ENCODE assay signal across 13 mouse cellular contexts in genomic region chr10:94551924-94552523, GRCm38 (mm10).
DNase-seq lines count a peak whose midpoint lies in the region; ATAC-seq and TF ChIP-seq lines count a peak whose summit lies in the region.
"Had no signal": no experiment of that assay in that cellular context is flagged by ENCODE, and none has a peak within 500 bp of the region (broad histone marks: within the 10 kb centered on the region; RNA-seq: fewer than 3 reads in every experiment).

No protein-coding gene starts in this region.

- peaks cover 31% of the 10 kb centered on the region for H3K4me1 ChIP-seq in lung, adult 2 months (ENCODE audit: control insufficient read depth, insufficient read depth, low read length)

- no peak for TF ChIP-seq POLR2A in lung, adult 2 months (IDR thresholded peaks at IDR 0.05; ENCODE audit: borderline replicate concordance, extremely low read depth, low read depth, low read length)

- WGBS in lung, adult 2 months = 43% methylated on average over 7 of the region's 7 CpGs

- intact Hi-C loops in left cerebral cortex, postnatal 4 days (cut with DNase I) = no loop called here

- peak; percentile 93 for ATAC-seq in activated CD4-positive, CD25-positive, alpha-beta regulatory T cell, adult 4 months

- no peak overlapping the region for H3K4me3 ChIP-seq in lung, adult 2 months (replicated peaks; ENCODE audit: extremely low read depth, low read depth, low read length)
- H3K4me3 ChIP-seq: hindbrain, embryonic 10.5 days; limb, embryonic 10.5 days had no signal

- no peak for TF ChIP-seq CTCF in lung, adult 2 months (IDR thresholded peaks at IDR 0.05; ENCODE audit: insufficient read depth, low read length)

- peak; percentile 47 to 48 for DNase-seq in lung, adult 18-20 months
- no peak for DNase-seq in lung, adult 2 months
- DNase-seq in lung, postnatal 10 days = peak; percentile 42
- peak; percentile 18 to 30 for DNase-seq in spleen, postnatal 36 days (ENCODE audit: low spot score in 2 of 2)
- DNase-seq in left cerebral cortex, postnatal 4 days = no peak
- no peak for DNase-seq in gastrocnemius, postnatal 25 days
- DNase-seq in kidney, adult 18-20 months = no peak
- DNase-seq: gastrocnemius, postnatal 36 days; lung, embryonic 14.5 days; thymus, postnatal 25 days had no signal

Comparison
In these comparisons a context has a peak if more than half of its experiments do, and no peak if none do; other contexts are left out.
1. DNase-seq: peak in lung, adult 18-20 months (2 of 2), lung, postnatal 10 days (single experiment) and spleen, postnatal 36 days (2 of 2); none in lung, adult 2 months (single experiment), left cerebral cortex, postnatal 4 days (single experiment), gastrocnemius, postnatal 25 days (single experiment) and kidney, adult 18-20 months (single experiment).